Mouse (Mus musculus) limb, embryonic 13.5 days (tissue): Measurements from ENCODE around the gene Noc3l. TPM values are rescaled to one million over a fixed set of nuclear protein-coding genes. Genes with fewer than 3 reads are reported as not detected.

ENCODE experiments used
- ATAC-seq: fragments of 200-750 bp; cut with Nextera tagmentation; 2 replicates; pipeline ENCODE4 v1.8.0; 2017; ENCODE audit warnings: low read depth, moderate number of reproducible peaks, moderate TSS enrichment; ENCODE audit not compliant: low FRiP score
- H3K27ac ChIP-seq: fragments of 300-500 bp; sonication (generic); 2 replicates; pipeline ENCODE4 v1.5.1; 2015; ENCODE audit warnings: inconsistent platforms, mild to moderate bottlenecking, moderate library complexity
- H3K27me3 ChIP-seq: fragments of 300-500 bp; sonication (generic); 2 replicates; pipeline ENCODE4 v1.6.1; 2015; ENCODE audit warnings: mild to moderate bottlenecking, inconsistent platforms
- H3K36me3 ChIP-seq: fragments of 300-500 bp; sonication (generic); 2 replicates; pipeline ENCODE4 v1.6.1; 2015; ENCODE audit warnings: inconsistent platforms, mild to moderate bottlenecking, moderate library complexity
- H3K4me1 ChIP-seq: fragments of 300-500 bp; sonication (generic); 2 replicates; pipeline ENCODE4 v1.6.1; 2015; ENCODE audit warnings: inconsistent platforms
- H3K4me2 ChIP-seq: fragments of 300-500 bp; sonication (generic); replicated peaks from 2 replicates; pipeline ENCODE4 v1.6.1; 2015; ENCODE audit warnings: inconsistent platforms, mild to moderate bottlenecking, moderate library complexity
- H3K4me3 ChIP-seq: fragments of 300-500 bp; sonication (generic); 2 replicates; pipeline ENCODE4 v1.5.1; 2015; ENCODE audit warnings: moderate library complexity, mild to moderate bottlenecking, inconsistent platforms
- H3K9ac ChIP-seq: fragments of 300-500 bp; sonication (generic); 2 replicates; pipeline ENCODE4 v1.6.1; 2015; ENCODE audit warnings: mild to moderate bottlenecking, inconsistent platforms
- H3K9me3 ChIP-seq: fragments of 300-500 bp; sonication (generic); 2 replicates; pipeline ENCODE4 v1.6.1; 2016; ENCODE audit warnings: inconsistent platforms
- WGBS: fragments of 180-500 bp; shearing (Covaris S2); methylation state at CpG from one replicate; pipeline ENCODE4 v1.1.7; 2015; 5-methylcytosine and 5-hydroxymethylcytosine counted together
- polyA plus RNA-seq: library from polyadenylated mRNA; unstranded; fragments of >200 nt; fragmentation: Nextera tagmentation; extraction: Ambion mirVana; gene quantifications from 2 replicates; pipeline ENCODE4 v1.2.1, GENCODE M21; 2015

The Noc3l gene
- polyA plus RNA-seq, 1 experiment from 2014 or later, result 8.9 TPM

DNA sequence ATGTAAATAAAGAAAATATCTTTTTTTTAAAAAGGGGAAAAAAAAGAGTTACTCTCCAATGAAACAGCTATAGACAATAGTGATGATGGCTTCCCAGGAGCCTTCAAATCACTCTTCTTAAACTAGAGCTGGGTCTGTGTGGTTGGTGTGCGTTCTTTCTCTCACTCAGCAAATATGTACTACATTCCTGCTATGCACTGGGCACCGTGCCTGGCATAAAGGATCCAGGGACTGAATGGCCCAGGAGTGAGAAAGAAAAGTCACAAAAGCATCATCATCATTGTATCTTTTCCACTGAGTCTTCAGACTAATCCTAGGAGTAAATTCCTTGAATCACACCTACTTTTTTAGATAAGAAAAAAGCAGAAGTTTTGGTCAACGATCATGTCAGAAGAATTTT is 61.9 kb downstream of the Noc3l start:
- 0 out of 2 replicates have a peak, but pooled peaks cover 6% of the 10 kb centered on the region for H3K27me3 ChIP-seq
- H3K4me3 ChIP-seq, result no peak overlapping the region
- H3K4me1 ChIP-seq, result peaks cover 17% of the 10 kb centered on the region; the same call in 1 of the 2 replicates
- H3K9me3 ChIP-seq, result no peaks in the 10 kb centered on the region
- H3K9ac ChIP-seq, result no peak overlapping the region
- ATAC-seq, result no peak
- peaks cover 20% of the 10 kb centered on the region for H3K36me3 ChIP-seq
- H3K4me2 ChIP-seq, result no peak overlapping the region
- H3K27ac ChIP-seq, result no peak overlapping the region
- 85% methylated on average over 3 of the region's 3 CpGs for WGBS

DNA sequence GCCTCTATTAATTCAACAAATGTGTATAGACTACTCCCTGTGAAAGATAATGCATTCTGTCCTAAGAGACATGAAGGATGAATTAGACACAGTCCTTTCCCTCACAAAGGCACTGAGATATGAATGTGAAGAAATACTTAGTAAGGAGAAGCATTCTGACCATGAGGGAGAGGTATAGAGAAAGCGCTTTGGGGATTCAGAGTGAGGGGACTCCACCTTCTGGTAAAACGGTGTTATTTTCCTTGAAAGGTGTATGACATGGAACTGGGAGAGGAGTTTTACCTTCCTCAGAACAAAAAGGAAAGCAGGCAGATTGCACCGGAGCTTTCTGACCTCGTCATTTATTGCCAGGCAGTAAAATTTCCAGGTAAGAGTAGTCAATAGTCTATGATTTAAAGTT is 68.8 kb downstream of the Noc3l start:
- no peak for ATAC-seq
- 48% methylated on average over 4 of the region's 4 CpGs for WGBS
- H3K27ac ChIP-seq, result no peak overlapping the region

DNA sequence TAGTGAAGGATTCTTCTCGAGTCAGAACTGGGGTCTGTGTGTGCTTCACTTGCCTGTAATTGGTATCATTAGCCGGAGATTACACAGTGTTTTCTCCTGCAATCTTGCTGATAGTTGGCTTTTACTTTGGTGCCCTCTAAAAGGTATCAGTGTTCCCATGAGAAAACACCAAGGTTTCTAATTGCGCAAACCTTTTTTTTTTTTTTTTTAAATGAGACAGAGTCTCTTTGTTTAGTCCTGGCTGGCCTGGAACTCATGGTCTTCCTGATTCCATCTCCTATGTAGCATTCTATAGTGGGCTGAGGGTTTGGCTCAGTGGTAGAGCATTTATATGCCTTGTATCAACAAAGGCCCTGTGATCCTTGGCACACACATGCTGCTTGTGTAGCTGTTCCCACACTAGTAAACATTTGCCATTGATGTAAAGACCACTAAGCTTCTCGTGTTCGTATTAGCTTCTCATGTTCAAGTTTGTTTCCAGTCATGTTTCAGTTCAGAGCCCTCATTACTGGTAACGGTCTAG is 72.5 kb downstream of the Noc3l start:
- peaks cover 29% of the 10 kb centered on the region for H3K4me1 ChIP-seq
- H3K4me2 ChIP-seq, result 0 out of 2 replicates have a peak overlapping the region, but pooled peaks have one; percentile 4
- H3K9ac ChIP-seq, result no peak overlapping the region
- no peaks in the 10 kb centered on the region for H3K27me3 ChIP-seq
- peaks cover 14% of the 10 kb centered on the region for H3K36me3 ChIP-seq
- 40% methylated on average over 6 of the region's 6 CpGs for WGBS
- H3K4me3 ChIP-seq, result no peak overlapping the region
- H3K9me3 ChIP-seq, result no peaks in the 10 kb centered on the region
- peak overlapping the region; percentile 55; the same call in 1 of the 2 replicates for H3K27ac ChIP-seq
- ATAC-seq, result peak; percentile 68; the same call in 1 of the 2 replicates

More for the DNA sequence above, 68.8 kb downstream of the Noc3l start:
- H3K4me2 ChIP-seq, result no peak overlapping the region
- H3K4me1 ChIP-seq, result peaks cover 19% of the 10 kb centered on the region
- H3K4me3 ChIP-seq, result no peak overlapping the region
- H3K9me3 ChIP-seq, result no peaks in the 10 kb centered on the region
- no peak overlapping the region for H3K9ac ChIP-seq
- H3K36me3 ChIP-seq, result peaks cover 14% of the 10 kb centered on the region
- no peaks in the 10 kb centered on the region for H3K27me3 ChIP-seq

DNA sequence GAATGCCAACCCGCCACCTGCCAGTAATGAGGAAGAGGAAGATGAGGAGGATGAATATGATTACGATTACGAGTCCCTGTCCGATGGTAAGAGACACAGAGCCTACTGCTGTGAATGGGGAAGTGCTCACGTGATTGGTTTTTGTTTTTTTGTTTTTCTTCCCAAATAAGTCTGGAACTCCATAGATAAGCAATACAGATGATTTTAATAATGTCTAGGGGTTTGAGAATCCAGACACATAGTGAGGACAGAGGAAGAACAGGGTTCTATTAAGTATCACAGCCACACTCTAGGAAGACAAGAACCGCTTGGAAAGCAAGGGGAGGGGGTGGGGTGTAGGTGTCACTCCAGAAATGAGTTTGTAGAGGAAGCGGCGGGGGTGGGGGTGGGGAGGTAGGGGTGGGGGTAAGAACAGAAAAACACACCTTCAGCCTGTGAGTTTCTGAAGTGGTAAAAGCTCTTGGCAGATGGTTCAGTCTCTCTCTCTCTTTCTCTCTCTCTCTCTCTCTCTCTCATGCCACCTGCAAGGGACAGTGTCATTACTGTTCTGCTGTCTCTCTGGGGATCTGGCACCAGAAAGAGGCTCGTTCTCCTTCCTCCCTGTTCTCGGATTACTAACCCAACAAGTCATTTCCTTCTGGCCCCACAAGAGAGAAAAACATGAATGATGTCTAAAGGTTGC is 73.1 kb downstream of the Noc3l start:
- H3K27ac ChIP-seq, result peak overlapping the region; percentile 55; the same call in 1 of the 2 replicates
- 58% methylated on average over 10 of the region's 10 CpGs for WGBS
- peaks cover 11% of the 10 kb centered on the region; the same call in 1 of the 2 replicates for H3K36me3 ChIP-seq

DNA sequence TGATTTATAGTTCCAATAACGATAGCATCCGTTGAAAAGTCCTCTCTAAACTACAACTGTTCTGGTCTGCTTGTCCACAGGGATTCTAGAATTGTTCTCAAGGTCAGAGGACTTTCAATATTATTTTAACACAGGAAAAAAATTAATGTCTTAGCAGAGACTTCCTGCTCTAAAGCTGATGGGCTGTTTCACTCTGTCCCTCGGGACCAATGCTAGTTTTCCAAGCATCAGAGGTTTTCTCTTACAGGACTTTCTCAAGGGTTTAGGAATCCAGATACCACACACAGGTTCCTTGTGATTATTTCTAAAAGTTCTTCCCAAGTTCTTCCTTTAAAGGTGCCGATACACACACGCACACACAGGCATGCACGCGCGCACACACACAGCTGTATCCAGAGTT is 74.5 kb downstream of the Noc3l start:
- Histone ChIP-seq H3K27me3 (no peaks in the 10 kb centered on the region), H3K9me3 (no peaks in the 10 kb centered on the region), H3K36me3 (peaks cover 9% of the 10 kb centered on the region), H3K4me1 (peaks cover 29% of the 10 kb centered on the region), H3K9ac (no peak overlapping the region), H3K27ac (peak overlapping the region; percentile 22; the same call in 1 of the 2 replicates), H3K4me3 (no peak overlapping the region), H3K4me2 (no peak overlapping the region)
- WGBS, result 39% methylated on average over 8 of the region's 8 CpGs
- ATAC-seq, result peak; percentile 55; the same call in 1 of the 2 replicates

More for the DNA sequence above, 73.1 kb downstream of the Noc3l start:
- no peaks in the 10 kb centered on the region for H3K27me3 ChIP-seq
- no peaks in the 10 kb centered on the region for H3K9me3 ChIP-seq
- 0 out of 2 replicates have a peak overlapping the region, but pooled peaks have one; percentile 4 for H3K4me2 ChIP-seq
- no peak for ATAC-seq
- H3K4me3 ChIP-seq, result no peak overlapping the region
- H3K9ac ChIP-seq, result no peak overlapping the region
- H3K4me1 ChIP-seq, result peaks cover 29% of the 10 kb centered on the region

Other genes with a start within 250 kb of the Noc3l start
- gene Tbc1d12, start 17.3 kb upstream of the Noc3l start, polyA plus RNA-seq, result 3.1 and 3.3 TPM in 2 replicates
- 46.5 and 47.4 TPM in 2 replicates for gene Hells, start 111.7 kb upstream of the Noc3l start, polyA plus RNA-seq
- gene Cyp2c55, start 187.8 kb upstream of the Noc3l start, polyA plus RNA-seq, result not detected in 2 replicates
- not detected in 2 replicates for gene Cyp2c65, start 241.8 kb upstream of the Noc3l start, polyA plus RNA-seq